Mouse (Mus musculus) mesoderm, embryonic 11.5 days (tissue): ENCODE data around the gene Dmrt2.

Experiments
- DNase-seq: peaks from one replicate; pipeline ENCODE4 v3.0.0-alpha.2; 2012; ENCODE audit warnings: low read depth, low spot score

Gene Dmrt2

DNA sequence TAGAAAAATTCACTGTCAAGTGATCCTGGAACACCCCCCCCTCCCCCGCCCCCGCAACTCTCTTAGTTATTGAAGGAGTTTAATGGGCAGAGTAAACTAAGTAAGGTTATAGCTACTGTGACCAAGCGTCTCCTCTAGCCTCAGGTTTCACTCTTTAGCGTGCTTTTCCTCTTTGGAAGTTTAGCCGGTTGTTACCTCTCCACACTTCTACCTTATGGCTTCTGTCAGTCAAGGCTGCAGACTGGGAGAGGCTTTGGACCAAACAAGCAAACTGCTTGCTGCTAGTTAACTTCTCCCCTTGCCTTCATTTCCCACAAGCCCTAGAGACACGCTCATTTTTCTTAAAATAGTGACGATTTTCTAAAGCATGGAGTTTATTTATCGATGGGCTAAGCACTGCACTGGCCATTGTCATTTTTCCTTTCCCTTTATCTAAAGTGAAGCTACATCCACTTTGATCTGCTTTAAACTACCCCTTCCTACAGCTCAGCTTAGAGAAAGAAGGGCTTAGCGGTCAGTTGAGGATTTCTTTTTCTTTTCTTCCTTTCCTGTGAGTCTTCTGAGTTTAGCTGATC, 3.7 kb downstream of the Dmrt2 start:
- DNase-seq = no peak

GRCm38 (mm10) chr19:25698850-25699249, 26.6 kb downstream of the Dmrt2 start:
- DNase-seq = peak; percentile 39

- DNase-seq = peak; percentile 23
Measured at GRCm38 (mm10) chr19:25713382-25713781, 41.2 kb downstream of the Dmrt2 start.

DNA sequence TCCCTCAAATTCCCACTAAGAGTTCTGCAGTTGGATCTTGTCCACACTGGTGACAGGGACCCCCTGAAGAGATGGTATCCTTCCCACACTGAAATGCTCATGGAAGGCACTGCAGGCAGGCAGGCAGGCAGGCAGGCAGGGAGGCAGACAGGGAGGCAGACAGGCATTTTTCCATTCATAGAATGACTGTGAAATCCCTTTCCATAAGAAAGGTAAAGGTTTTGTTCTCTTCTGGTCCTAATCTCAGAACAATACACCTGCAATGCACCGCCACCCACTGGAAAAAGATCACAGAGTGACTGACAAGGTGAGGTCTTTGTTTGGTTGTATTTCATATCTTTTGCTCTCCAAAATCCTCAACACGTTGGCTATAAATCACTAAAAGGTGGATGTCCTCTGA, 42.7 kb downstream of the Dmrt2 start:
- no peak for DNase-seq

DNA sequence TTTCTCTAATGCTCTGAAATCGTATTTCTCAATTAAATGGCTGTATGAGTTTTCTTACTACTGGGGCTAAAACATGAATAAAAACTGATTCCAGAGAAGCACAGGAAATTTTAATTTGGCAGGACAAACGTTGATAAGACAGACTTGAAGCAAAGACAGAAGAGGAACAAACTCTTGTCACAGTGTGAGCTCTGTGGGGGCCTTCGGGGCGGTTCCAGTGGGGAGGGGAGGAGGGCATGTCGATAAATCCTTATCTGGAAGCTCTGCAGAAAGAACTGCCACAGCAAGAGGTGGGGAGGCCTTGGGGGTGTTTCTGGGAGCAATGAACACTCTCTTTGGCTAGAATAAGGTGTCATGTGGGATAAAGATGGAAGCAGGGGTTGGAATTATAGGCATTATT, 50.4 kb downstream of the Dmrt2 start:
- no peak for DNase-seq
